Mouse (Mus musculus): ENCODE measurements around the gene Dcaf12l1.
"Not testable (repeated sequence)": the region's sequence is repeated elsewhere in the genome, so short reads cannot be mapped to it uniquely, and the experiment has no call there.

Dcaf12l1 gene

GRCm38 (mm10) chrX:44789761-44790411, at the start of gene Dcaf12l1:
Dcaf12l1 (minus strand) TSS chrX:44790197.
- DNase-seq = peak; percentile 33

- DNase-seq = not testable (repeated sequence)
Observed at GRCm38 (mm10) chrX:44809356-44809755, 19.4 kb upstream of the Dcaf12l1 start.

- no peak for DNase-seq
Observed at GRCm38 (mm10) chrX:44789036-44789760, 799 bp downstream of the Dcaf12l1 start.
